Mouse (Mus musculus) neural tube, embryonic 12.5 days (tissue): ENCODE measurements around the gene Phf5a. TPM values are rescaled to one million over a fixed set of nuclear protein-coding genes. Genes with fewer than 3 reads are reported as not detected.

Experiments used
- ATAC-seq: fragments of 200-750 bp; cut with Nextera tagmentation; 2 replicates; pipeline ENCODE4 v1.8.0; 2017; ENCODE audit warnings: low read depth, mild to moderate bottlenecking, moderate TSS enrichment, moderate library complexity; ENCODE audit not compliant: low FRiP score
- H3K27ac ChIP-seq: fragments of 300-500 bp; sonication (generic); 2 replicates; pipeline ENCODE4 v1.5.1; 2016
- H3K27me3 ChIP-seq: fragments of 300-500 bp; sonication (generic); replicated peaks from 2 replicates; pipeline ENCODE4 v1.6.1; 2016; ENCODE audit warnings: mild to moderate bottlenecking
- H3K36me3 ChIP-seq: fragments of 300-500 bp; sonication (generic); 2 replicates; pipeline ENCODE4 v1.6.1; 2016; ENCODE audit warnings: mild to moderate bottlenecking
- H3K4me1 ChIP-seq: fragments of 300-500 bp; sonication (generic); 2 replicates; pipeline ENCODE4 v1.6.1; 2016
- H3K4me2 ChIP-seq: fragments of 300-500 bp; sonication (generic); replicated peaks from 2 replicates; pipeline ENCODE4 v1.6.1; 2016; ENCODE audit warnings: mild to moderate bottlenecking
- H3K4me3 ChIP-seq: fragments of 300-500 bp; sonication (generic); 2 replicates; pipeline ENCODE4 v1.5.1; 2016
- H3K9ac ChIP-seq: fragments of 300-500 bp; sonication (generic); 2 replicates; pipeline ENCODE4 v1.6.1; 2016; ENCODE audit warnings: mild to moderate bottlenecking
- H3K9me3 ChIP-seq: fragments of 300-500 bp; sonication (generic); 2 replicates; pipeline ENCODE4 v1.6.1; 2016; ENCODE audit warnings: mild to moderate bottlenecking
- WGBS: fragments of 180-500 bp; shearing (Covaris S2); methylation state at CpG from one replicate; pipeline ENCODE4 v1.1.7; 2016; 5-methylcytosine and 5-hydroxymethylcytosine counted together
- polyA plus RNA-seq: library from polyadenylated mRNA; unstranded; fragments of >200 nt; fragmentation: Nextera tagmentation; extraction: Ambion mirVana; gene quantifications from 2 replicates; pipeline ENCODE4 v1.2.1, GENCODE M21; 2016

Phf5a gene
- polyA plus RNA-seq, 1 experiment from 2014 or later = 126 TPM

DNA sequence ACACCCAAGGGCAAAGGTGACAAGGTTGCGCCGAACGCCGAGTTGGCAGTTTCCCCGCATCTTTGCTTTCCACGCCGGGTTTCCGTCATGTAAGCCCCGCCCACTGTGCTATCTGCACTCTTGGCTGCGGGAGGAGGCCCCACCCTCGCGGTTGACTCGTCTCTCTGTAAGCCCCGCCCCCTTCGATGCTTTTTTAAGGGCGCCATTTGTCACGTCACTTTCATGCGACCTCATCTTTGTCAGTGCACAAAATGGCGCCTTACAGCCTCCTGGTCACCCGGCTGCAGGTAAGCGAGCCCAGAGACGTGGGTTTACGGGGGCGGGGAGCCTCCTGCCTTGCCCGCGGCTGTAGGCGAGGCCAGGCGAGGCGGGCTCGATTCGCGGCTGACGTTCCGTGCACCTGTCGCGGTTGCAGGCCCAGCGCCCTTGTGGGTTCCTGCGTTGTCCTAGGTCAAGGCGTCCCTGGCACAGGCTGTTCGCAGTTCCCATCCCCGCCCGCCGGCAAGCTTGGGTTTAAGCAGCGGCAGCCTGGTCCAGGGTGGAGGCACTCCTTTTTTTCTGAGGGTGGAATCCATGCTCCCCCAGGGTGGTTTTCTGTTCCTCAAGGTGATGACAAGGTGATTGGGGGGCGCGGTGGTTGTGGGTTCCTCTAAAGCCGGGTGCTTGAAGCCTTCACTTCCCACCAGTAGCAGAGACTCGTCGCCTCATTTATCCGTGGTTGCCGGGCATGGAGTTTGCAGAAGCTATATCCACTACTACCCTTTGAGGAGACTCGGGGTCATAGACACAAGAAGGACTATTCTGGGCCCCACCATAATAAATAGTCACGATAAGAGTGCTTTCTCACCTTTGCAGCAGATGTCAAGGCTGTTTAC lies 788 bp upstream of the Phf5a start, which contains the start of gene Aco2:
Gene Aco2 (plus strand): TSS at position 48 of the 875 bp plus-strand sequence.
- Histone ChIP-seq H3K36me3 (peaks cover 30% of the 10 kb centered on the region), H3K4me3 (peak within 1 kb of the TSS; percentile 96), H3K27ac (peak within 1 kb of the TSS; percentile 91), H3K4me1 (peaks cover 11% of the 10 kb centered on the region), H3K27me3 (no peaks in the 10 kb centered on the region), H3K9me3 (no peaks in the 10 kb centered on the region), H3K4me2 (peak within 1 kb of the TSS; percentile 80), H3K9ac (peak within 1 kb of the TSS; percentile 84)
- peak; percentile 76 for ATAC-seq
- under 1% methylated on average over 53 of the region's 53 CpGs for WGBS

DNA sequence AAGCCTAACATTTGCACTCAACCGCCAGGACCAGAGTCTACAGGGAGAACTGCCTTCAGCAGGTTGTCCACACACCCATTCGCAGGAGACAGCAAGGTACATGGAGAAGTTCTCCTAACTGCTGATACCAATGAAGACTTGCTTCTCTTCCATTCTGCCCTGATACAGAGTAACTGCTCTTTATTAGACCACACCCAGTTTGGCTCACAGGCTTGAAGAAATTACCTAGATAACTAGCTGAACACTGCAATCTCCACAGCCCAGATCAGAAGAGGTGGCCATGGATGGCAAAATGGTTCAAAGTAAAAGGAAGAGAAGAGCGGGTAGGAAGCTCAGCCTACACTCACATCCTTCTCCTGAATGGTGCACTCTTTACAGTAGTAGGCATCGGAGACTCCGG lies 1.7 kb downstream of the Phf5a start:
- Histone ChIP-seq H3K4me2 (no peak overlapping the region), H3K9me3 (no peaks in the 10 kb centered on the region), H3K4me1 (peaks cover 11% of the 10 kb centered on the region), H3K9ac (no peak overlapping the region), H3K27me3 (no peaks in the 10 kb centered on the region), H3K27ac (no peak overlapping the region), H3K36me3 (peaks cover 56% of the 10 kb centered on the region), H3K4me3 (no peak overlapping the region)
- WGBS = 99% methylated on average over 5 of the region's 5 CpGs
- ATAC-seq = no peak

DNA sequence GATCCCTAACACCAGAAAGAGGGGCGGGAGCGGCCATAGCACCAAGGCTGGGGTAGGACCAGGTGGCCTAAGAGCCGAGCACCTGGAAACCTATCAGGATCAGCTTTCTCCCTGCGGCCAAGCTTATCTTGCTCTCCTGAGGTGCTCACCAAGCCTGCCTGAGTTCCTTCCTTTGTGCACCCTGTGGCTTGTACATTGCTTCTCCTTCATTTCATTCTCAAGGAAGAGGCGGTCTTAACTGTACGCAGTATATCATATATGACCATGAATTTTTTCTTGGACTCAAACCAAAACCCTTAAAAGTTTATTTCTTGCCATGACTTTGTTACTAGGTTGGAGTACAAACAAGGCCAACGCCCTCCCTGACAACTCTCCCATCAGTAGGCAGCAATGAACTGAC lies 7.5 kb downstream of the Phf5a start:
- Histone ChIP-seq H3K9ac (no peak overlapping the region), H3K9me3 (no peaks in the 10 kb centered on the region), H3K4me1 (no peaks in the 10 kb centered on the region), H3K4me2 (no peak overlapping the region), H3K36me3 (peaks cover 57% of the 10 kb centered on the region), H3K4me3 (no peak overlapping the region), H3K27me3 (no peaks in the 10 kb centered on the region), H3K27ac (no peak overlapping the region)
- 92% methylated on average over 7 of the region's 7 CpGs for WGBS
- ATAC-seq = no peak

DNA sequence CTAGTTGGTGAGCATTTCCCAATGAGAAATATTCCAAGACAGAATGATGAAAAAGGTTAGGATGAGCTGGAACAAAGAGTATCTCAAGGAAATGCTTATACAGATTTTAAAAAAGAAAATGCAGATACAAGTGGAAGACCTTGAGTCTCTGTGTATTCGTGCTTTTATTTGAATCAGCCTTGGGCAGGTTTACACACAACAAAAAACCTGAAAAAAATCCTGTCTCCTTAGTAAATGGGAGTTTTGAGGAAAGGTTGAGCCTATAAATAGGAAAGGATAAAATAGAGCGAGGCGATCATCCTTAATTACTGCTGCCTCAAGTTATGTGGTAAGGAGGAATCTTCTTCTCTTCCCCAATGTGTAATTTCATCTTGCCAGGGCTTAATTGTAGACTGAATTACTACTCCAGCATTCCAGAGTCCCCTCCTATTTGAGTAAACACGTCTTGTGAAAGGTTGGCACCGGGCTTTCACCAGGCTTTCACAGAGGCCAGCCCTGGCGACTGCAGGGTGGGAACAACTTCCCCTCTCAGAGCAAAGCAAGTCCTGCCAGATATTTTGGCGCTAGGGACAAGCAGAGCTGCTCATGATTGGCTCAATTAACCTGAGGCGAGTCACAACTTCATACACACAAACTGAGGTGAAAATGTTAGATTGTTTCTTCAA lies 11.1 kb downstream of the Phf5a start:
- no peak overlapping the region for H3K9ac ChIP-seq

DNA sequence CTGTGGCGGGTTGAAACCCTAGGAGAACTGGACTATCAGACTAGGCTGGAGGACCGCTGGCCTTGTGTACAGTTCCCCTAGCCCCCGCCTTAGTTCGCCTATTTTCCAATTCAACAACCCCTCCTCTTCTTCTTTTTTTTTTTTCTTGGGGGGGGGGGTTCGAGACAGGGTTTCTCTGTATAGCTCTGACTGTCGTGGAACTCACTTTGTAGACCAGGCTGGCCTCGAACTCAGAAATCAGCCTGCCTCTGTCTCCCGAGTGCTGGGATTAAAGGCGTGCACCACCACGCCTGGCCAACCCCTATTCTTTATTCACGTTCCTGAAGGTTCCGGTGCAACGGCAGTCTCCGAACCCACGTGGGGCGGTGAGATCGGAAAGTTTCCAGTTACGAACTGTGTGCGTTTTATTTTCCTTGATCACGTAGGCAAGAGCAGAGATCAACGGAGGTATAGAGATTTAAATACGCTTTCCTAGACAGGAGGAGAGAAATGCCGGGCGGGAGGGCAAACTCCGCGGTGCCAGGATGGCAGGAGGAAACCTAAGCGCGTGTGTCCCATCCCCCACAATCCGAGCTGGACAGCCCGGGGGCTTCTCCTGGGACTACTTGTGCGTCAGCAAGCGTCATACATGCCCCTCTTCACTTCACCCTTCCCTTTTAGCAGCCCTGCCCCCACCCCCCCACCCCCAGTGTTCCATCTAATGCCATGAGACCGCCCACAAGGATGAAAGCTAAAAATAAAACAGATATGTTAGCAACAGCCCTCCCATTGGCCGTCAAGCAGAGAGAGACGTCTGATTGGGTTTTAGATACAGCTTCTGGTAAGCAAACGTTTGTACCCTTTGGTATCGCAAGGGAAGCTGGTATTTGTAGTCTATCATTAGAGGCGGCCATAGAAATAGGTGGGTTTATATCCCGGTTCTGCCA lies 12.1 kb downstream of the Phf5a start:
- H3K9me3 ChIP-seq = no peaks in the 10 kb centered on the region
- no peaks in the 10 kb centered on the region for H3K27me3 ChIP-seq
- H3K4me3 ChIP-seq = peak overlapping the region; percentile 89
- under 1% methylated on average over 39 of the region's 39 CpGs for WGBS
- H3K4me1 ChIP-seq = peaks cover 14% of the 10 kb centered on the region
- H3K27ac ChIP-seq = peak overlapping the region; percentile 59
- peak overlapping the region; percentile 85 for H3K4me2 ChIP-seq
- peak; percentile 81 for ATAC-seq
- peak overlapping the region; percentile 82 for H3K9ac ChIP-seq
- H3K36me3 ChIP-seq = peaks cover 12% of the 10 kb centered on the region

More for the DNA sequence above, 11.1 kb downstream of the Phf5a start:
- 44% methylated on average over 8 of the region's 8 CpGs for WGBS
- Histone ChIP-seq H3K36me3 (peaks cover 21% of the 10 kb centered on the region), H3K9me3 (no peaks in the 10 kb centered on the region), H3K27me3 (no peaks in the 10 kb centered on the region), H3K4me1 (peaks cover 9% of the 10 kb centered on the region), H3K4me2 (peak overlapping the region; percentile 85), H3K4me3 (no peak overlapping the region), H3K27ac (no peak overlapping the region)
- ATAC-seq = no peak

DNA sequence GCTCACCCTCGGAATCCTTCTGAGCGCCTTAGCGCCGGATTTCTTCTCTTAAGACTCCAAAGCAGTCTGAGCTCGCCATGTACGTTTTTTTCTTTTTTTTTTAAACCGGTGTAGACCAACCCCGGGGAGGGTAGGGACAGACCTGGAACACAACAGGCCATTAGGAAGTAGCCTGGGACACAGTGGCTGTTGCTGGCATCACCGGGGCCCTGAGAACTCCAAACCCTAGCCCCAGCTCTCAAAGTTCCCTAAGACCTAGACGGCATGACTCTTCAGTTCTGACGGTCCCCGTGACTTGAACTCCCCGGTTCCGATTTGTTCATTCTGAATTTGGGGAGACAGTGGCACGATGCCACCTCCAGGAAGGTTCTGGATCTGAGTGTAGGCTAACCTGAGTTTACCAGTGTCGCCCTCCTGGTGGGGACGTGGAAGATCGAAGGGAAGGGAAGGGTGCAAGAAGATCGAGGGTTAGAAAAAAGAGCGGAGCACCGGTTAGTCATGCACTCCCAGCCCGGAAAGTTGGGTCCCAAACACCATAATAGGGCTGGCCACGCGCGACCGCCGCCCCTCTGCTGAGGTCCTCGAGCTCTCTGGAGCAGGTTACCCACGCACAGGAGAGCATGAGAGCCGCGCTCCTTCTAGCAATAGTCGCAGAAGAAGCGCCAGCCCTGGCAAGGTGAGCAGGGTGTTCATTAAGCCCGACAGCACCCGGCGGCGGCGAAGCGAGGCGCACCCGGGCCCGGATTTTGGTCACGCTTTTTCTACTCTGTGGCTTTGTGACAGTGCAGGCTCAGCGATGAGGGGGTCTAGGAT lies 13.0 kb downstream of the Phf5a start, which contains the start of gene Tob2:
Gene Tob2 (minus strand): TSS at position 280 of the 813 bp plus-strand sequence.
- no peaks in the 10 kb centered on the region for H3K9me3 ChIP-seq
- WGBS = under 1% methylated on average over 44 of the region's 44 CpGs

DNA sequence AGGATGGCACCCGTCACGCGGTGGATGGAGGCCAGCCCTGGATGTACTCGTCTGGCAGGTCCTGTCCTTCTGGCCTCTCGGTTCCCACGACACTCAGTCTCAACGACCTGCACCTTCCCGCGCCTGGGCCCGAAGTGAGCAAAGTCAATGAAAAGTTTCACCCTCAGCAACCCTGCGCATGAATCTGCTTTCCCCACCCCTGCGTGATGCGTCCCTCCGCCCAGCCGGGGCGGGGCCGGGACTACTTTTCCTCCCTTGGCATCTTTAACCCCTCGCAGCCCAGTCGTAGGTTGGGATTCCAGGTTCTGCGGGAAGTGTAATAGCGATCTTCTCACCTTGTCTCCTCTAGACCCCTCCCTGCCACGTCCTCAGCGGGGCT lies 13.6 kb downstream of the Phf5a start:
- peaks cover 3% of the 10 kb centered on the region for H3K36me3 ChIP-seq
- WGBS = under 1% methylated on average over 23 of the region's 23 CpGs
- H3K27me3 ChIP-seq = no peaks in the 10 kb centered on the region
- H3K4me3 ChIP-seq = peak overlapping the region; percentile 89
- peaks cover 14% of the 10 kb centered on the region for H3K4me1 ChIP-seq
- peak overlapping the region; percentile 58; the same call in 1 of the 2 replicates for H3K27ac ChIP-seq
- no peaks in the 10 kb centered on the region for H3K9me3 ChIP-seq
- peak overlapping the region; percentile 82 for H3K9ac ChIP-seq
- ATAC-seq = no peak
- peak overlapping the region; percentile 85 for H3K4me2 ChIP-seq

More for the DNA sequence above, 13.0 kb downstream of the Phf5a start, which contains the start of gene Tob2:
- peaks cover 3% of the 10 kb centered on the region; the same call in 1 of the 2 replicates for H3K36me3 ChIP-seq
- no peaks in the 10 kb centered on the region for H3K27me3 ChIP-seq
- peak within 1 kb of the TSS; percentile 59 for H3K27ac ChIP-seq
- peak within 1 kb of the TSS; percentile 89 for H3K4me3 ChIP-seq
- H3K4me1 ChIP-seq = peaks cover 14% of the 10 kb centered on the region
- H3K4me2 ChIP-seq = peak within 1 kb of the TSS; percentile 85
- H3K9ac ChIP-seq = peak within 1 kb of the TSS; percentile 82
- ATAC-seq = no peak

DNA sequence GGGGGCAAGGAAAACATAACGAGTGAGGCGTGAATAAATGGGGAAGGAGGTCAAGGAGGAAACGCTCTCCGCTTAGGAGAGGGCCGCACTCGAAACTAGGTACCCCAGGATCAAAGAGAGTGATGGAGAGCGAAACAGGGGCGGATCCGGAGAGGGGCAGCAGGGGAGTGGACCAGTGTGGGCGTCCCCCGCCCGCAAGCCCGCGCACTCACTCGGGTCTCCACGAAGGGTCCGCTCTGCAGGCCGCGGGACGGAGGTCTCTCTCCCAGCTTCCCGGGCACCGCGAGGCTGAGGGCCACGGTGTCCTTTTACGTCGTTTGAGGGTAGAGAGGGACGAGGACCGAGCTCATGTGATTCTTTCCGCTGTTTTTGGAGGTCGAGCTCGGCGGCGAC lies 14.0 kb downstream of the Phf5a start:
- H3K4me2 ChIP-seq = peak overlapping the region; percentile 85
- H3K27me3 ChIP-seq = no peaks in the 10 kb centered on the region
- ATAC-seq = no peak
- H3K4me3 ChIP-seq = peak overlapping the region; percentile 89
- H3K27ac ChIP-seq = peak overlapping the region; percentile 43
- WGBS = under 1% methylated on average over 33 of the region's 33 CpGs
- peak overlapping the region; percentile 82 for H3K9ac ChIP-seq
- H3K9me3 ChIP-seq = no peaks in the 10 kb centered on the region
- H3K4me1 ChIP-seq = peaks cover 14% of the 10 kb centered on the region
- H3K36me3 ChIP-seq = peaks cover 6% of the 10 kb centered on the region

DNA sequence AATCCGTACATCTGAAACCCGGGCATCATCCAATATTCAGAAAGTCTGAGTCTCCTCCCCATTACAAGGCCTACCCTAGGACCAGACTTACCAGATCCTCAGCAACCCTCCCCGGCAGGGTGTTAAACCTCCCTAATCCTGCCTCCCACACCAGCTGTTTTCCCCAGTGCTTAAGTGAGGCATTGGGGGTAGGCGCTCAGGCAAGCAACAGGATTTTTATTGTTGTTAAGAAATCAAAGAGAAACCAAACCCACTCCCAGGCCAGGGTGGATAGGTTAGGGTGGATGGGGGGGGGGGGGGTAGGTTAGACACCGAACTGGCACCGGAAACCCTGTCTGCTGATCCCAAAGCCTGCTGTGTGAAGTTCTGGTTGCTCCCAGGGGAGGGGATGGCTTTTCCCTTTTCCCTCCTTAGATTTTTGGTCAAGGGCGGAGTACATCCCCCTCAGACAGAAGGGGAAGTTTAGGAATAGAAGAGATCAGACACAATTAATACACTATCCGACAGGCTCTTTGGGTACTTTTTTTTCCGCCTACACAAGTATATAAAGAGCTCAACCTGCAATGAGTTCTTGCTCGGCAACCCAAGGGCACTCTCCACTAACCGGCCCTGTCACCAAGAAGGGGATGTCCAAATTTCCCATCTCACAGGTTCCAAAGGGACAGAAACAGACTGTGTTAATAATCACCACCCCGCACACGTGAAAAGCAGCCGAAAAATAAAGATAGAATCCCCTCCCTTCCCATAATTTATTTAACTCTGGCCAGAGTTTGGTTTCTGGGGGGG lies 14.6 kb downstream of the Phf5a start:
- H3K9ac ChIP-seq = peak overlapping the region; percentile 82
- H3K27ac ChIP-seq = 0 out of 2 replicates have a peak overlapping the region, but pooled peaks have one; percentile 43
- H3K36me3 ChIP-seq = peaks cover 10% of the 10 kb centered on the region
- H3K27me3 ChIP-seq = no peaks in the 10 kb centered on the region
- H3K9me3 ChIP-seq = no peaks in the 10 kb centered on the region
- H3K4me1 ChIP-seq = peaks cover 14% of the 10 kb centered on the region
- WGBS = 1% methylated on average over 14 of the region's 14 CpGs
- peak overlapping the region; percentile 89 for H3K4me3 ChIP-seq
- H3K4me2 ChIP-seq = peak overlapping the region; percentile 85
- no peak for ATAC-seq

DNA sequence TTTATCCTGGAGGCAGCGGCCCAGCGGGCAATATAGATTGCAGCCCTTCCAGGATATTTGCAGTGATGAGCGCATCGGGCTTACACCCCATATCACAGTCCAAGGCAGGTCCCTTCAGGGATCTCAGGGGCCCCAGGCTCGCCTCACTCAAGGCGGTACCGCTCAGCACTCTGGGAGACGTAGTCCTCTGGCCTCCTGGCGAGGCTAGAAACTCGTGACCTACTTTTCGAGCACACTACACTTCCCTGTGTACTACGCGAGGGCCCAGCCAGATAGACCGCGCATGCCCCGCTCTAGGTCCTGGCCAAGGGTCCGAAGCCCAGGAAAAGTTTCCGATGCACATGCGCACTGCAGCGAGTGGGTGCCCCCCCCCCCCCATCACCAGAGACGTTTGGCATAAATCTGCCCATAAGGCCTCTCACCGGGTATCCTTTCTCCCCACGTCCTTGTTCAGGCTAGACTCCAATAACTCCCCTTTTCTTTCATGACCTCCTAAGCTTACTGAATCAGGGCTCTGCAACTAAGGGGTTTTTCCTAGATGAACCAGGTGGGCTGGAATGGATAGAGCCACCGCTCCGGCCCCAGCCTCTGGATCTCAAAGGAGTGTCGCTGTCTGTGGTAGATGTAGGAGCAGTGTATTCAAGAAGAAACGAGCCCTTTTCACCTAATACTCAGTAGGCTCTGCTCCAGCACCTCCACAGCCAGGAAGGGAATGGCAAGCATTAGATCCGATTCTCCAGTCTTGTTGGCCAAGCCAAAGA lies 15.5 kb downstream of the Phf5a start:
- peaks cover 14% of the 10 kb centered on the region for H3K4me1 ChIP-seq
- no peaks in the 10 kb centered on the region for H3K9me3 ChIP-seq
- under 1% methylated on average over 28 of the region's 28 CpGs for WGBS
- peaks cover 19% of the 10 kb centered on the region for H3K36me3 ChIP-seq
- peak; percentile 87 for ATAC-seq
- H3K27ac ChIP-seq = no peak overlapping the region; the same call in 1 of the 2 replicates
- peak overlapping the region; percentile 85 for H3K4me2 ChIP-seq
- no peaks in the 10 kb centered on the region for H3K27me3 ChIP-seq
- peak overlapping the region; percentile 82 for H3K9ac ChIP-seq
- peak overlapping the region; percentile 89 for H3K4me3 ChIP-seq
